Mouse (Mus musculus): ENCODE data around the gene Ddias. TPM values are rescaled to one million over a fixed set of nuclear protein-coding genes. Genes with fewer than 3 reads are reported as not detected.
"Not testable (repeated sequence)": the region's sequence is repeated elsewhere in the genome, so short reads cannot be mapped to it uniquely, and the experiment has no call there.

The Ddias gene
- polyA plus RNA-seq (2012; ENCODE audit: insufficient read depth, insufficient read length, missing spikeins): not detected in 2 replicates

GRCm38 (mm10) chr7:92874116-92874675 is at the start of gene Ddias, which contains the start of gene Prcp:
TSS of gene Ddias (minus strand) at chr7:92874247.
TSS of gene Prcp (plus strand) at chr7:92874470.
- Histone ChIP-seq H3K27ac (replicated peaks; ENCODE audit: low read depth, low read length) (peak within 1 kb of the TSS; percentile 92), H3K4me3 (ENCODE audit: insufficient read depth, low read depth, low read length) (peak within 1 kb of the TSS; percentile 71), H3K4me1 (ENCODE audit: control insufficient read depth, insufficient read depth, insufficient read length, low read length) (0 out of 2 replicates have a peak, but pooled peaks cover 3% of the 10 kb centered on the region)

DNA sequence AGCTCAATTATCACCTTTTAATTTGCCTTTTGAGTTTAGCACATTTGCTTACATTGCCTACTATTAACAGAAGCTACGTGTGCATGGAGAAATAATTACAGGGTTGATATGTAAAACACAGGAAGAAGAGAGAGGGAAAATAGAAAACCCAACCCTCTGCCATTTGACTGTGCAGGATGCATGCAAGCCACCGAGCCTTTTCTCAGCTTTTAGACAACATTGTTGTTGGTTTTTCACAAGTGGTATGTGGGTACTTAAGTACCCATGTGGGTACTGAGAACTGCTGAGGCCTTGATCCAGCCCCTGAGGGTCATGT is 46.8 kb upstream of the Ddias start:
- Histone ChIP-seq H3K4me3 (ENCODE audit: insufficient read depth, low read depth, low read length) (no peak overlapping the region), H3K27ac (replicated peaks; ENCODE audit: low read depth, low read length) (no peak overlapping the region), H3K4me1 (ENCODE audit: control insufficient read depth, insufficient read depth, insufficient read length, low read length) (no peaks in the 10 kb centered on the region)

DNA sequence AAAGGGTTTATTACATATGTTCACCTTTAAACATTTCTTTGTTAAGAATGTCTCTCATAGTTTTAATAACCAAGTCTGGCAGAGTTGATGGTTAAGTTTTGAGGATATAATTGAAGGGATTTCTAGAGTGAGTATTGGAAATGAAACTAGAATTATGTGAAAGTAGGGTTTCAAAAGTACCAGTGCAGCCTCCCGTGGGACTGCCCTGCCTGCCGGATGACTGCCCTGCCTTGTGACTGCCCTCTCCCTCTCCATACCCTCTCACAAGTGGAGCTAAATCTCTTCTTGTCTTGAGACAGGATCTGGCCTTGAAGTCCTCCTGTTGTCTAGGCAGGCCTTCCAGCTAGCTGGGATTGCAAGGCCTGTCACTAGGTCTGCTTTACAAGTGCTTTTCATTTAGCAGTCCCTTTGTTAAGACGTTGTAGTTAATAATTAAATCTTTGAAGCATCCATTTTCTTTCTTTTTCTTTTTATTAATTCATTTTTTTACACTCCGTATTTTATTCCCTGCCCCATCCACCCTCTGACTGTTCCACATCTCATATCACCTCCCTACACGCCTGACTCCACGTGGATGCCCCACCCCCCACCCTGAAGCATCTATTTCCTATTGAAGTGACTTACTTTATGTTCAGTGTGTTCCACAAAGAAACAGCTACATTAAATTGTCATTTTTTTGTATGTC is 46.3 kb upstream of the Ddias start:
- Histone ChIP-seq H3K4me1 (ENCODE audit: control insufficient read depth, insufficient read depth, insufficient read length, low read length) (no peaks in the 10 kb centered on the region), H3K27ac (replicated peaks; ENCODE audit: low read depth, low read length) (no peak overlapping the region), H3K4me3 (ENCODE audit: insufficient read depth, low read depth, low read length) (no peak overlapping the region)

- not testable (repeated sequence) for H3K27ac ChIP-seq (replicated peaks; ENCODE audit: low read depth, low read length); H3K4me1 ChIP-seq (ENCODE audit: control insufficient read depth, insufficient read depth, insufficient read length, low read length)
These were observed 30.2 kb upstream of the Ddias start for GRCm38 (mm10) chr7:92904285-92904684.

DNA sequence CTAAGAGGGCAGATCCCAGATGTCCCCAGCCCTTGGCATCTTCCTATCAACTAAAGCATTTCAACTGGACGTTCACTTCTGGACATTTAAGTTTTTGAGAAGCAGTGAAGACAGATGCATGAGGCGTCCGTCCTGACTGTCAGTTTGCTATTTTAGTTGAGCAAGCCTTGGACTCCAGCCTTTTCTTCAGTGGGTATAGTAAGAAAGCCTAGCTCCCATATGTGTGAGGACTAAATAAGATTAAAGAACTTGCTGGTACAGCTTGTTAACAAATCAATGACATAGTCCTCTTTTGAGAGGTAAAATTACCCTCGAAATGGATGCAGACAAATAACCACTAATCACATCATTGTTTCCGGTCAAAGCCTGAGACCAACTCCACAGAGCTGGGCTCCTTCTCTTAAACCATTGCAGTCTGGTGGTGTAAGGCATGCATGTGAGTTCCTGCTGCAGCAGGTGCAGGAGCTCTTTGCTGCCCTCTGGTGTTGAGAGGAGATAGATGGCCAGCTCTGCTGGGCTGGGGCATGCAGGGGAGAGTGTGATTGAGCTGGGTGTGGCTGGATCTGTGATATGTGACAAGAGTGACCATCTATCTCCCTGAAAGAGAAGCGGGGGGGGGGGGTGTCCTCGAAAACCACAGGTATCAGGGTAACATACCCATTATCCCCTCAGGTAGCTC is 29.5 kb upstream of the Ddias start:
- no peak overlapping the region for H3K27ac ChIP-seq (replicated peaks; ENCODE audit: low read depth, low read length)

More at GRCm38 (mm10) chr7:92904285-92904684, 30.2 kb upstream of the Ddias start:
- not testable (repeated sequence) for H3K4me3 ChIP-seq (ENCODE audit: insufficient read depth, low read depth, low read length)

DNA sequence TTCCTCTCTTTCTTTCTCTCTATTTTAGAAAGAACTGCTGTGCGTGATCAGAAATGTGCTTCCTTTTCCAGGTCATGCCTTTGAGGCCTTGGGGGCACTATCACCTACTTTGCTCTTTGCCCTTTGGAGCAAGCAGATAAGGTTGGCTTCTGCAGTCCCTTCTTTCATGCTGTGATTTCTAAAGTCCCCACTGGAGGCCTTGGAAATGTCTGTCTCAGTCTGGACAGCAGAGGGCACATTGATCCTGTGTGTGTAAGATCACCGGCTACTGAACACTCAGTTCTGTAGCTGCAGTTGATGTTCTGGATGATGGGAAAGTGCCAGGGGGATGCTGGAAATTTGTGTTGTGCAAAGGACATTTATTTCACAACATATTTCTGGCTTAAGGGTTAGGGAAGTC is 23.0 kb upstream of the Ddias start:
- no peak overlapping the region for H3K27ac ChIP-seq (replicated peaks; ENCODE audit: low read depth, low read length)
- H3K4me1 ChIP-seq (ENCODE audit: control insufficient read depth, insufficient read depth, insufficient read length, low read length): peaks cover 4% of the 10 kb centered on the region; the same call in 1 of the 2 replicates
- no peak overlapping the region for H3K4me3 ChIP-seq (ENCODE audit: insufficient read depth, low read depth, low read length)

More for the DNA sequence above, 29.5 kb upstream of the Ddias start:
- Histone ChIP-seq H3K4me3 (ENCODE audit: insufficient read depth, low read depth, low read length) (no peak overlapping the region), H3K4me1 (ENCODE audit: control insufficient read depth, insufficient read depth, insufficient read length, low read length) (no peaks in the 10 kb centered on the region)

GRCm38 (mm10) chr7:92896036-92896435 is 22.0 kb upstream of the Ddias start:
- peaks cover 4% of the 10 kb centered on the region; the same call in 1 of the 2 replicates for H3K4me1 ChIP-seq (ENCODE audit: control insufficient read depth, insufficient read depth, insufficient read length, low read length)
- H3K27ac ChIP-seq (replicated peaks; ENCODE audit: low read depth, low read length): no peak overlapping the region
- no peak overlapping the region for H3K4me3 ChIP-seq (ENCODE audit: insufficient read depth, low read depth, low read length)

DNA sequence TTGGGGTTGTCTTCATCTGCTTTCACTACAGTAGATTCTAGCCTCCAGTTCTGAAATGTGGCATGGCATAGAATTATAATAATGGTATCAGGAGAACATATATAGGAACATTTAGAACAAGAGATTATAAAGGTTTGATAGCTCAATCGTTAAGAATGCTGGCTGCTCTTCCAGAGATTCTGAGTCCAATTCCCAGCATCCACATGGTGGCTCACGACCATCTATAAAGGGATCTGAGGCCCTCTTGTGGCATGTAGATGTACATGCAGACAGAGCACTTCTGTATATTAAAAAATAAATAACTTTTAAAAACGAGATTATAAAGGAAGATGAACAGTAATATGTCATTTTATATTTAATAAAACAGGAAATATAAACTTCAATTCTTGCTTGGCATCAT is 19.4 kb upstream of the Ddias start:
- H3K27ac ChIP-seq (replicated peaks; ENCODE audit: low read depth, low read length): no peak overlapping the region
- H3K4me3 ChIP-seq (ENCODE audit: insufficient read depth, low read depth, low read length): no peak overlapping the region
- peaks cover 7% of the 10 kb centered on the region; the same call in 1 of the 2 replicates for H3K4me1 ChIP-seq (ENCODE audit: control insufficient read depth, insufficient read depth, insufficient read length, low read length)

- Histone ChIP-seq H3K27ac (replicated peaks; ENCODE audit: low read depth, low read length) (peak overlapping the region; percentile 79), H3K4me3 (ENCODE audit: insufficient read depth, low read depth, low read length) (no peak overlapping the region), H3K4me1 (ENCODE audit: control insufficient read depth, insufficient read depth, insufficient read length, low read length) (peaks cover 15% of the 10 kb centered on the region)
These were observed 16.7 kb upstream of the Ddias start for GRCm38 (mm10) chr7:92890618-92891230.

GRCm38 (mm10) chr7:92890211-92890610 is 16.2 kb upstream of the Ddias start:
- Histone ChIP-seq H3K4me1 (ENCODE audit: control insufficient read depth, insufficient read depth, insufficient read length, low read length) (peaks cover 15% of the 10 kb centered on the region), H3K4me3 (ENCODE audit: insufficient read depth, low read depth, low read length) (no peak overlapping the region), H3K27ac (replicated peaks; ENCODE audit: low read depth, low read length) (0 out of 2 replicates have a peak overlapping the region, but pooled peaks have one; percentile 21)

GRCm38 (mm10) chr7:92887230-92887629 is 13.2 kb upstream of the Ddias start:
- H3K4me3 ChIP-seq (ENCODE audit: insufficient read depth, low read depth, low read length): no peak overlapping the region
- H3K4me1 ChIP-seq (ENCODE audit: control insufficient read depth, insufficient read depth, insufficient read length, low read length): peaks cover 23% of the 10 kb centered on the region
- H3K27ac ChIP-seq (replicated peaks; ENCODE audit: low read depth, low read length): no peak overlapping the region

GRCm38 (mm10) chr7:92886801-92887200 is 12.8 kb upstream of the Ddias start:
- Histone ChIP-seq H3K27ac (replicated peaks; ENCODE audit: low read depth, low read length) (peak overlapping the region; percentile 49), H3K4me3 (ENCODE audit: insufficient read depth, low read depth, low read length) (no peak overlapping the region), H3K4me1 (ENCODE audit: control insufficient read depth, insufficient read depth, insufficient read length, low read length) (peaks cover 27% of the 10 kb centered on the region)

DNA sequence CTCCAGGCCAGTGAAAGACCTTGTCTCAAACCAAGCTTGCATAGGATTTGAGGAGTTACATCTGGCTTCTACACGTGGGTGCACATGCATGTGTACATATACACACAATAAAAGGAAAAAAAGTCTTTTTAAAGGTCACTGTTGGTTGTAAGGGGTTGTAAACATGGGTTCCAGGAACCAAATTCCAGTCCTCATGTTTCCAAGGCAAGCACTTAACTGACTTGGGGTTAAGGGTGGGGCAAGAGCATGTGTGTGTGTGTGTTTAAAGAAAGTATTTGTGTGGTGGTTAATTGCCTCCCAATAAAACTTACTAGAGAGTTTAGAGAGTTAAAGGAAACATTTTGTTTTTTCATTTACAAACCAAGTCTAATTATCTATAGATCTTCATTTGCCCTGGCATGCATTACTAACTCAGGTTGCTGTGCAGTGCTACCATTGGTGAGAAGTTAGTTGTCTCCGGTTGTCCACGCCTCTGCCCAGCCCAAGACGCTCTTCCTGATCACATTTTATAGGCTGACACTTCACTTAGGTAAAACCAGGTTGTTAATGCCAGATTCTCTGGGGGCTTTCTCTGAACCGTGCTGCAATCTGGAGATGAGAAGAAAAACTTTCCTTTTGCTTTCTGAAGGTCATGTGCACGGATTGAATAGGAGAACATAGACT is 11.1 kb upstream of the Ddias start:
- peaks cover 28% of the 10 kb centered on the region for H3K4me1 ChIP-seq (ENCODE audit: control insufficient read depth, insufficient read depth, insufficient read length, low read length)
- no peak overlapping the region for H3K4me3 ChIP-seq (ENCODE audit: insufficient read depth, low read depth, low read length)
- 0 out of 2 replicates have a peak overlapping the region, but pooled peaks have one; percentile 22 for H3K27ac ChIP-seq (replicated peaks; ENCODE audit: low read depth, low read length)

DNA sequence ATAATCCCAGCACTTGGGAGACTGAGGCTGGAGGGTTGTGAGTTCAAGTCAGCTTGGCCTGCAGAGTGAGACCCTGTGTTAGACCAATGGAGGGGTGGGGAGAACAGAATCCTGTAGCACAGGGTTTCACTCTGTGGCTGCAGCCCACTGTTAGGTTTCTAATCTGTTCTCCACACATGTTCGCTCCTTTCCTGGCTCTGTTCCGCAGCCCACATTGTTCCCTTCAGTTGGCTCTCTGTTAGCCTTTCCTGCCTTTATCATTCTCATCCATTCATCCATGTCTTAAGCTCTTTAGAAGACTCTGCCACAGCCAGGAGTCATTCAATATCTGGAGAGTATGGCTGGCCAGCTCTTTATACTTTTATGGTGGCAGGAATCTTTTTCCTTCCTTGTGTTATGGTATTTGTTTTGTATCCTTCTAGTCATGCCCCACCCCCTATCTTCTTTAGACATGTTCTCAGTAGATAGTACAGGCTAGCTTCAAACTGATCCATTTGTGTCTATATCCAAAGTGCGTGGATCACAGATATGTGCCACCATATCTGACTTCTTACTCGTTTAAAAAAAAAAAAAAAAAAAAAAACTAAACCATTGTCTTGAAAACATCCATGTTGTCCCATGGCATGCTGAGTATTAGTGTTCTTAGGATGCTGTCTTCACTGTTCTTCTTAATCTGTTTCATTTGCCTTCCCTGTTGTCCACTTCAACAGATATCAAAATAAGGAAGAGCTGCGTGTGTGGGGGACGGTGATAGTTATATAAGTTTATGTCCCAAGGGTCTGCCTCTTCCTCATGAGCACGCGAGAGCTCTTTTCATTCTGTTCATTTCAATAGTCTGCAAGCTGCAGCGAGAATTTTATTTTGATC is 10.0 kb upstream of the Ddias start:
- H3K4me1 ChIP-seq (ENCODE audit: control insufficient read depth, insufficient read depth, insufficient read length, low read length): peaks cover 28% of the 10 kb centered on the region
- no peak overlapping the region for H3K4me3 ChIP-seq (ENCODE audit: insufficient read depth, low read depth, low read length)
- H3K27ac ChIP-seq (replicated peaks; ENCODE audit: low read depth, low read length): no peak overlapping the region
